Mouse (Mus musculus) cerebellum, adult 2 months (tissue): ENCODE results near the gene Gm10563.

ENCODE experiments used
- CTCF ChIP-seq: fragments of 200-500 bp; IDR thresholded peaks from 2 replicates; pipeline ENCODE4 v1.5.1; 2011; ENCODE audit warnings: low read depth, mild to moderate bottlenecking, control low read depth, low read length, moderate library complexity, borderline replicate concordance; ENCODE audit not compliant: insufficient read depth
- POLR2A ChIP-seq: fragments of 200-500 bp; IDR thresholded peaks from 2 replicates; pipeline ENCODE4 v1.6.1; 2011; ENCODE audit warnings: low read length, control low read depth, borderline replicate concordance; ENCODE audit not compliant: insufficient read depth

DNA sequence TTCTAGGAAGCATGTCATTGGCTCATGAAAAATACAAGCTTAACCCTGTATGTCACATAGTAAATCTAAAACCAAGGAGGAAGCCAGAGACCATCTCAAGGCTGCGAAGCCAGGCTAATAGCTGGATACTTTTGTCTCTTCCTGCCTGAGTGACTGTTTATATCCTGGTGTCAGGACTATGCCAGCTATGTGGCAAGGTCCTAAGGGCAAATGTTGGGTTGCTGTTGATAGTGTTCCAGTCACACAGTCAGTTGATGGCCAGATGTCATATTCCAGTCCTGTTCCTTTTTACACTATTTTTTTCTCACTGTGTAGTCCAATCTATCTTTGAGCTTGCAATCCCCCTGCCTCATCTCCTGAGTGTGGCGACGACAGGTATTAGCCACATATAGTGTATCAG is 31.9 kb downstream of the Gm10563 start:
- no peak for TF ChIP-seq CTCF
- TF ChIP-seq POLR2A, result no peak
